Mouse (Mus musculus) CH12.LX (cell line): ENCODE results near the gene Tmem97.

Experiments
- CHD2 ChIP-seq: IDR thresholded peaks from 2 replicates; pipeline ENCODE4 v1.6.1; 2011; ENCODE audit warnings: low read length, improper control_type of control experiment
- CTCF ChIP-seq, 2 experiments: IDR thresholded peaks in 1 of 2; conservative IDR thresholded peaks in 1 of 2; 2 replicates each; pipeline ENCODE4 v1.5.1; 2011 to 2012; ENCODE audit warnings: low read depth in 2 of 2, low read length in 2 of 2, improper control_type of control experiment in 1 of 2, inconsistent platforms in 1 of 2, mild to moderate bottlenecking in 1 of 2, moderate library complexity in 1 of 2
- ELF1 ChIP-seq: IDR thresholded peaks from 2 replicates; pipeline ENCODE4 v1.6.1; 2014; ENCODE audit warnings: low read depth, mild to moderate bottlenecking, inconsistent platforms, low read length, improper control_type of control experiment
- EP300 ChIP-seq: IDR thresholded peaks from 2 replicates; pipeline ENCODE4 v1.6.1; 2011; ENCODE audit warnings: low read length, improper control_type of control experiment
- GABPA ChIP-seq: IDR thresholded peaks from 2 replicates; pipeline ENCODE4 v1.6.1; 2012; ENCODE audit warnings: low read depth, low read length, improper control_type of control experiment, inconsistent platforms; ENCODE audit not compliant: insufficient replicate concordance
- JUND ChIP-seq: conservative IDR thresholded peaks from 2 replicates; pipeline ENCODE4 v1.6.1; 2011; ENCODE audit warnings: low read depth, low read length, improper control_type of control experiment
- MAFK ChIP-seq: IDR thresholded peaks from 2 replicates; pipeline ENCODE4 v1.6.1; 2011; ENCODE audit warnings: low read length, improper control_type of control experiment; ENCODE audit not compliant: insufficient replicate concordance
- POLR2A ChIP-seq: IDR thresholded peaks from 2 replicates; pipeline ENCODE4 v1.6.1; 2011; ENCODE audit warnings: low read depth, mild to moderate bottlenecking, improper control_type of control experiment, low read length
- TCF12 ChIP-seq: IDR thresholded peaks from 2 replicates; pipeline ENCODE4 v1.6.1; 2014; ENCODE audit warnings: low read depth, mild to moderate bottlenecking, inconsistent platforms, low read length, improper control_type of control experiment
- UBTF ChIP-seq: IDR thresholded peaks from 2 replicates; pipeline ENCODE4 v1.6.1; 2012; ENCODE audit warnings: low read depth, mild to moderate bottlenecking, inconsistent platforms, low read length, improper control_type of control experiment, moderate library complexity
- USF1 ChIP-seq: IDR thresholded peaks from 2 replicates; pipeline ENCODE4 v1.6.1; 2014; ENCODE audit warnings: low read depth, mild to moderate bottlenecking, inconsistent platforms, low read length, improper control_type of control experiment
- ZMIZ1 ChIP-seq: IDR thresholded peaks from 2 replicates; pipeline ENCODE4 v1.6.1; 2012; ENCODE audit warnings: low read depth, mild to moderate bottlenecking, inconsistent platforms, low read length, improper control_type of control experiment

DNA sequence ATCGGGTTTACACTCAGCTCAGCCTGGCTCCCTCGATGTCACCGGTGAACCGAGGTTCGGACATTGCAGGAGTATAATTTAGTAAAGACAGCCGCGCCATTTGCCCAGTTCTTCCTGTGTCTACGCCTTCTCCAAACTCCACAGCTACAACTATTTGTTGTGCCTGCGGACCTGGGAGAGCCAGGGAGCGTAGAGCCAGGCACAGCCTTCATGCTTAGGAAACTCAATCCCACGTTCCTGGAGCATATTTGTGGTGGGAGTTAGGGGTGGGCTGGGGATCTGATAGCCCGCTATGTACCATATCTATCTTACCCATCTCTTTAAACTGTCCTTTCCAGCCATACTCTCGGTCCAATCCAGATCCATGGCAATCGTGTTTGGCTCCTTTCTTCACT, 13.9 kb downstream of the Tmem97 start:
- no peak for TF ChIP-seq MAFK
- no peak for TF ChIP-seq UBTF
- TF ChIP-seq POLR2A = no peak
- no peak for TF ChIP-seq JUND
- no peak for TF ChIP-seq CTCF (conservative IDR thresholded peaks at IDR 0.05 in 1 of 2, IDR thresholded peaks at IDR 0.05 in 1 of 2; ENCODE audit: low read depth in 2 of 2, low read length in 2 of 2)
- no peak for TF ChIP-seq ZMIZ1
- no peak for TF ChIP-seq CHD2
- TF ChIP-seq EP300 = no peak
- TF ChIP-seq TCF12 = no peak
- TF ChIP-seq ELF1 = no peak
- TF ChIP-seq GABPA = no peak
- no peak for TF ChIP-seq USF1
